Comparison of ENCODE assay signal across 8 mouse cellular contexts in the genomic region with DNA sequence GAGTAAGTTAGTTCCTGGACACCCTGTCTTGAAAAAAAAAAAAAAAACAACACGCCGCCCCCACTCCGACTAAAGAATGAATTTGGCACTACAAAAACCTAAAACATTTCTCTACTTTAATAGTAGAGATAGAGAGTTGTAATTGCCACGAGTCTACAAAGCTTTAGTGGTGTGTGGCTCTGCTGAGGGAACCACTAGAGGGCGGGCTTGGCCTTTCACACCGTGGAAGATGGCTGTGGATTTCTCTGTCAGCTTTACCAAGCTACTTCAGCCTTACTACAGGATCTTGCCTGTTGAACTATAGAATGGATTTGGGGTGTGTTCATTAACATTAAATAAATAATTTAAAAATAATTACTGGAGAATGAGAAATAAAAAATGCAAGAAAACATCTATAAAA. TPM values are rescaled to one million over a fixed set of nuclear protein-coding genes. Genes with fewer than 3 reads are reported as not detected.
A peak's percentile ranks its signal among the peaks of the same experiment; 100 is the strongest.
DNase-seq lines count a peak whose midpoint lies in the region; ATAC-seq and TF ChIP-seq lines count a peak whose summit lies in the region.

No protein-coding gene starts in this region.

- peak; percentile 86; the same call in 1 of the 2 replicates for ATAC-seq in hindbrain, embryonic 15.5 days (ENCODE audit: low FRiP score, low read depth)

- no peaks in the 10 kb centered on the region for H3K36me3 ChIP-seq in hindbrain, embryonic 15.5 days

- peaks cover 6% of the 10 kb centered on the region; the same call in 1 of the 2 replicates for H3K4me1 ChIP-seq in cerebellum, adult 2 months (ENCODE audit: control insufficient read depth, insufficient read depth, low read length)
- peaks cover 7% of the 10 kb centered on the region; the same call in 1 of the 2 replicates for H3K4me1 ChIP-seq in hindbrain, embryonic 15.5 days (replicated peaks)

- WGBS in cerebellum, adult 2 months: 10% methylated on average over 6 of the region's 6 CpGs
- 13% methylated on average over 6 of the region's 6 CpGs for WGBS in hindbrain, embryonic 15.5 days

- no peak for TF ChIP-seq POLR2A in cerebellum, adult 2 months (IDR thresholded peaks at IDR 0.05; ENCODE audit: borderline replicate concordance, insufficient read depth, low read length)

- H3K4me3 ChIP-seq in cerebellum, adult 2 months (replicated peaks; ENCODE audit: insufficient read depth, low read depth, low read length): no peak overlapping the region
- no peak overlapping the region for H3K4me3 ChIP-seq in hindbrain, embryonic 15.5 days

- TF ChIP-seq CTCF in cerebellum, adult 2 months (IDR thresholded peaks at IDR 0.05; ENCODE audit: borderline replicate concordance, insufficient read depth, low read depth, low read length): peak; percentile 95

- no peak overlapping the region for H3K4me2 ChIP-seq in hindbrain, embryonic 15.5 days

- DNase-seq in MN1 (ENCODE audit: low spot score): peak; percentile 80
- peak; percentile 77 to 81 for DNase-seq in cerebellum, adult 2 months
- DNase-seq in forelimb bud, embryonic 11.5 days (ENCODE audit: low read depth, low spot score): peak; percentile 79
- DNase-seq in layer of hippocampus, postnatal 25 days (ENCODE audit: extremely low spot score in 1 of 2, low spot score in 1 of 2): peak; percentile 61 to 88
- peak; percentile 90 for DNase-seq in lung, postnatal 36 days
- DNase-seq in retina, postnatal 7 days (ENCODE audit: low read depth, low spot score): peak; percentile 66
- peak; percentile 49 for DNase-seq in urinary bladder, adult 2 months (ENCODE audit: low spot score)

- no peak overlapping the region for H3K27ac ChIP-seq in cerebellum, adult 2 months (ENCODE audit: insufficient read depth, low read length)
- H3K27ac ChIP-seq in hindbrain, embryonic 15.5 days (replicated peaks): no peak overlapping the region

- H3K27me3 ChIP-seq in cerebellum, adult 2 months (ENCODE audit: control insufficient read depth, insufficient read depth, low read length): no peaks in the 10 kb centered on the region
- H3K27me3 ChIP-seq in hindbrain, embryonic 15.5 days: no peaks in the 10 kb centered on the region

- no peak overlapping the region for H3K9ac ChIP-seq in hindbrain, embryonic 15.5 days

- no peaks in the 10 kb centered on the region for H3K9me3 ChIP-seq in hindbrain, embryonic 15.5 days

RNA-seq across cellular contexts. Expression of a gene that starts 32.1 kb away (rescaled TPM):
- 74.5 and 86.8 TPM in 2 replicates for polyA plus RNA-seq in cerebellum, adult 2 months (2012; rRNA removed)
- polyA plus RNA-seq in hindbrain, embryonic 15.5 days (2015; fragmentation: Nextera tagmentation; extraction: Ambion mirVana): 298 and 300 TPM in 2 replicates
- 100 to 1,000 TPM; 106 to 116 TPM for total RNA-seq in layer of hippocampus, postnatal 25 days (2021)
- polyA plus RNA-seq in urinary bladder, adult 2 months (2012; rRNA removed): 107 and 161 TPM in 2 replicates

RNA-seq across cellular contexts. Expression of a gene that starts 35.1 kb away (rescaled TPM):
- 46.4 and 46.7 TPM in 2 replicates for polyA plus RNA-seq in cerebellum, adult 2 months (2012; rRNA removed)
- polyA plus RNA-seq in hindbrain, embryonic 15.5 days (2015; fragmentation: Nextera tagmentation; extraction: Ambion mirVana): 152 and 154 TPM in 2 replicates
- 10 to 100 TPM; 47.2 to 49.8 TPM for total RNA-seq in layer of hippocampus, postnatal 25 days (2021)
- polyA plus RNA-seq in urinary bladder, adult 2 months (2012; rRNA removed): 60.7 and 68.1 TPM in 2 replicates
